Mouse (Mus musculus) cortical plate, adult 2 months (tissue): Measurements from ENCODE around the gene Sipa1l2. TPM values are rescaled to one million over a fixed set of nuclear protein-coding genes. Genes with fewer than 3 reads are reported as not detected.

Experiments
- H3K27ac ChIP-seq: fragments of 200-500 bp; 2 replicates; pipeline ENCODE4 v1.5.1; 2012; ENCODE audit warnings: low read length, control low read depth, inconsistent platforms; ENCODE audit not compliant: insufficient read depth
- H3K4me1 ChIP-seq: fragments of 200-500 bp; 2 replicates; pipeline ENCODE4 v1.6.1; 2011; ENCODE audit warnings: low read length; ENCODE audit not compliant: control insufficient read depth, insufficient read depth
- H3K4me3 ChIP-seq: fragments of 200-500 bp; 2 replicates; pipeline ENCODE4 v1.5.1; 2011; ENCODE audit warnings: mild to moderate bottlenecking, low read length, control low read depth; ENCODE audit not compliant: insufficient read depth
- CTCF ChIP-seq: fragments of 200-500 bp; IDR thresholded peaks from 2 replicates; pipeline ENCODE4 v1.5.1; 2011; ENCODE audit warnings: mild to moderate bottlenecking, control low read depth, low read length; ENCODE audit not compliant: insufficient read depth; ENCODE audit errors: extremely low read depth
- POLR2A ChIP-seq: fragments of 200-500 bp; IDR thresholded peaks from 2 replicates; pipeline ENCODE4 v1.6.1; 2011; ENCODE audit warnings: mild to moderate bottlenecking, low read length, control low read depth; ENCODE audit not compliant: insufficient read depth; ENCODE audit errors: extremely low read depth
- polyA plus RNA-seq: library from polyadenylated mRNA; depleted of rRNA; stranded (reverse); fragments of >200 nt; gene quantifications from 2 replicates; pipeline ENCODE4 v1.2.3, GENCODE M21; 2012; rRNA removed

Sipa1l2 gene
- polyA plus RNA-seq, 1 experiment = 22.7 TPM

DNA sequence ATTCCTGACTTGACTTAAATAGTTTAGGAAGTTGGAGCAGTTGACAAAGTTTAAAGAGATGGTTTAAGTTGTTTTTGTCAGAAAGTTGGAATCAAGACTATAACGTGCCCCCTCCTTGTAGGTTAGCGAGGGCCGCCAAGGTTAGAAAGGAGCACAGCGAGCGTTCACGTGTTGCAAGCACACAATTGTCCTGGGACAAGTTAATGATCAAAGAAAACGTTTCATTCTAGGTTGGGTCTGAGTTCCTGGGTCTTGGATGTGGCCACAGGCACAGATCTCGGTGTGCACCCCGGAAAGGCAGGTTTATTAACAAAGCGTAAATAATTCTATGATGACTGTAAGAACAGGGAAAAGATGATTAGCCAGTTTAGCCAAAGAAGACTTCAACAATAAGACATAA, 190.5 kb downstream of the Sipa1l2 start:
- H3K27ac ChIP-seq = no peak overlapping the region
- TF ChIP-seq POLR2A = no peak
- TF ChIP-seq CTCF = no peak
- no peak overlapping the region for H3K4me3 ChIP-seq
- H3K4me1 ChIP-seq = no peaks in the 10 kb centered on the region

DNA sequence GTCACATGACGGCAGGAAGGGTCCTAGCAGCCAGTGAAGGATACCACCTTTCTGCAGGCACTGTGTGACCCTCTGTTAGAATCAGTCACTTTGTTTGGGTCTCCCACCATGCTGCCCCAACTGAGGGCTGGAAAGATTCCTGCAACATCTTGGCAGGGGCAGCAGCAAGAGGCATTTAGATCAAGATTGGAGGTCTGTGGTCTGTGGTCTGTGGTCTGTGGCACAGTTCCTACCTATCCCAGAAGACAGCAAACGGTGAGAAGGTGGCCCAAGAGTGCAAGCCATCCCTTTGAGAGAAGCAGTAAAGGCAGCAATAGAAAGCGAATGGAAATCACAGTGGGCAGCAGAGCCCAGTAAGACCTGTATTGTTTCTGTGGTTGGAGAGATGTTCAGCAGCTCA, 191.9 kb downstream of the Sipa1l2 start:
- H3K4me3 ChIP-seq = no peak overlapping the region
- H3K27ac ChIP-seq = no peak overlapping the region

DNA sequence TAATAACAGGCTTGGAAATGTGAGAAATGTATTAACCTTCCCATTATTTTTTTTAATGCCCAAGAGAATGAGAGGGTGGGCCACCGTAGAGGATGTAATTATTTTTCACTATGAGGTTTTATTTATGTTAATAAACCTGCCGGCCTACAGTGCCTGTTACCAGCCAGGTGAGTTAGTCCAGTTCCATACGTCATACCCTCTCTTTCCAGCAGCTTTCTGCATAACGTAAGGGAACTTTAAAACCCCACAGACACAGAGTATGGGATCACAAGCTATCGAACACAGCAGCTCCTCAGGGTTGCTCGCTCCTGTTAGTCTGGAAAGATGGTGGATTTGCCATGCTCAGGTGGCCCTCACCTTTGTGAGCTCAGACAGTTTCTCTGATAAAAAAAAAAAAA, 193.2 kb downstream of the Sipa1l2 start:
- Histone ChIP-seq H3K4me1 (no peaks in the 10 kb centered on the region), H3K4me3 (no peak overlapping the region), H3K27ac (no peak overlapping the region)
- no peak for TF ChIP-seq POLR2A
- no peak for TF ChIP-seq CTCF

More for the DNA sequence above, 191.9 kb downstream of the Sipa1l2 start:
- H3K4me1 ChIP-seq = no peaks in the 10 kb centered on the region
- TF ChIP-seq POLR2A = no peak
- TF ChIP-seq CTCF = no peak

DNA sequence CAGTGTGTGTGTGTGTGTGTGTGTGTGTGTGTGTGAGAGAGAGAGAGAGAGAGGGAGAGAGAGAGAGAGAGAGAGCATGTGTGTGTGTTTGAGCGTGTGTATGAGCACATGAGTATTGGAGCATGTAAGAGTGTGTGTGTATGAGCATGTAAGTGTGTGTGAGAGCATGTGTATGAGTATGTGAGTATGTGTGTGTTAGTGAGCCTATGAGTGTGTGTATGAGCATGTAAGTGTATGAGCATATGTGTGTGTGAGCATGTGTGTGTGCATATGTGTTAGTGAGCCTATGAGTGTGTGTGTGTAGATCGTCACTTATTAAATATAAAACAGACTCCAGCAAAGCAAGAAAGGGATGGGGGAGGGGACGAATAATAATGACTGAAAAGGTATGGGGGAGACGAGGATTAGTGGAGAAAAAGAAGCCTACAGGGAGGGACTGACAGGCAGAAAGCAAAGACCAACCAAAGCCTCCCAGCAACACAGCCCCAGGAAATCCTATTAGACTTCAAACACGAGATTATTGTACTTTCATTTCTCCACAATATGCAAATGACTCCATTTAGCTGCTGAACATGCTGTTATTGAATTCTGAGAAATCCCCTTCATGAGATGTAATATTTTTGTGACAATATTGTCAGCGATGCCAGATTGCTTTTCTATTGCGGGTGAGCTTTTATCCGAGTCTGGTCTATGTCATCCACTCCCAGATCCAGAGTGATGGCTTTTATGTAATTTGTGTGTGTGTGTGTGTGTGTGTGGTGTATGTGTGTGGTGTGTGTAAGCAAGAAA, 193.8 kb downstream of the Sipa1l2 start:
- Histone ChIP-seq H3K4me1 (no peaks in the 10 kb centered on the region), H3K4me3 (no peak overlapping the region), H3K27ac (no peak overlapping the region)
- no peak for TF ChIP-seq CTCF

DNA sequence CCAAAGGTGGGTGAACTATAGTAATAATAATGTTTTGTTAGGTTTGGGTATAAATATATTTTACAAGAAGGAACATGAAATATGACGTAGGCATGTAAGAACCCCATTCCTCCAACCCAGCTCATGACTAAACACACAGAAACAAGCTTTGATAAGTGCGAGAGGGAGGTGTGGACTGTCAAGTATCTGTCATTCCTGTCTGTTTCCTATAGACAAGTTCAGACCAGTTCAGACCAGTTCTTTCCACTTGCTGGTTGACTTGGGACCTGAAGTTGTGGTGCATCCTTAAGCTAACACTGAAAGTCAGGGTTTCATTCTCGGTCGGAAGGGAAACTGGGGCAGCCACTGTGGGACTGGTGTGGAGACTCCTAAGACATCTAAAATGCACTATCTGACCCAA, 197.0 kb downstream of the Sipa1l2 start:
- no peaks in the 10 kb centered on the region for H3K4me1 ChIP-seq
- no peak for TF ChIP-seq POLR2A
- TF ChIP-seq CTCF = no peak
- no peak overlapping the region for H3K27ac ChIP-seq
- no peak overlapping the region for H3K4me3 ChIP-seq

DNA sequence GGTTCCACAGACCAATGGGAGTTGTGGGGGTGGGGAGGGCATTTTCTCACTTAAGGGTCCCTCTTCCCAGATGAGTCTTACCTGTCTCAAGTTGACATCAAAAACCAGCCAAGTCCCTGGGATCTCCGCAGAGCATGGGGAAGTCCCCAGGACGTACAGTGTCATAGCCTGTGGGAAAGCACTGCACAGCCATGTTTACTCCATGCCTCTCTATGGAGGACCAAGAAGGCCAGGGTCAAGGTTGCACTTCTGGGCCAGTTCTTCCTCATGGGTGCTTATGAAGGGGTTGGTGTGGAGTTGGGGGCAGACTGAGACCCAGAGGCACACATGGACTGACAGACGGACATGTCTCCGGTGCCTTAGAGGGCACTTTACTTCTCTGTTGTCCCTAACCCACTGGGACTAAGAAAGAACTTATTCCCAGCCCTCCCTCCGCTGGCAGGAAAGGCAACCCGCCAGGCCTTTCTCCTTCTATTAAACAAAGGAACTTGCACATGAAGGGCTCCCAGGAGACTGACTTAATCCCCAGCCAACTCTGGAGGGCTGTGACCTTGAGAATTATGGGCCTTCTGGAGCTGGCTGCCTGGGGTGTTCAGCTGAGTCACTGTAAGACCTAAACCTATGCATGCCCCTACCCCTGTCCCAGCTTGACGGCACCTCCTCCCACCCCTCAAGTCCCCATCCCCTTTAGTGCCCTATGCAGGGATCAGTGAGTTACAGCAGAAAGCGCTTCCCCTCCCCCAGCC, 199.9 kb downstream of the Sipa1l2 start:
- Histone ChIP-seq H3K4me3 (no peak overlapping the region), H3K27ac (no peak overlapping the region), H3K4me1 (peaks cover 2% of the 10 kb centered on the region; the same call in 1 of the 2 replicates)
- no peak for TF ChIP-seq POLR2A
- no peak for TF ChIP-seq CTCF

DNA sequence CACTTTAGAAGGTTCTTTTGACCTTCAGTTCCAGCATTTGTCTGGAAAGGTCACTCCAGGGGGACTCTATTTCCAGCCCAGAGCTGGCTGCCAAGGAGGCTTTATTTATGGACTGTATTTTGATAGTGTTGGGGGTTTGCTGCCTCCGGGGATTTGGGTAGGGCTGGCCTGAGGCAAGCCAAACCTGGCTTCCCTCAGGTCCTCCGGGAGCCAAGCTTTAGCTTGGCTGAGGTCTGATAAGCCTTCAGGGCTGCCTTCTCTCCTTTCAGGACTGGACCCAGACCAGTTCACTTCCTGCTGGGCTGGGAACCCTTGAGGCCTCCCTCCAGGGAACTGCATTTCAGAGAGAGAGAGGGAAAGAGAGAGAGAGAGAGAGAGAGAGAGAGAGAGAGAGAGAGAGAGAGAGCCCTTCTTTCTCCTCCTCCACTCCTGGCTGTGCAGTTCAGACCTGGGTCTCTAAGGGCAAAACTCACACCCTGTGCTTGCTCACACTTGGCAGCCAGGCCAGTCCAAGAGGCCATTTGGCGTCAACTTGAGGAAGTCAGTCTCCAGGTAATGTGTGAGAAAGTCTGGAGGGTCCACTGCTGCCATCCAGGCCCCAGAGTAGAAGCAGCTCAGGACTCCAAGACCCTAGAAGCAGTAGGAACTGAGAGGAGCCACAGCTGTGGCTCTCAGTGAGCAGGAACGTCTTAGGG, 201.1 kb downstream of the Sipa1l2 start:
- H3K4me3 ChIP-seq = no peak overlapping the region
- peaks cover 2% of the 10 kb centered on the region; the same call in 1 of the 2 replicates for H3K4me1 ChIP-seq
- H3K27ac ChIP-seq = no peak overlapping the region
- no peak for TF ChIP-seq POLR2A
- no peak for TF ChIP-seq CTCF

Other genes with a start within 250 kb of the Sipa1l2 start
- gene Map10, start 100.0 kb upstream of the Sipa1l2 start, polyA plus RNA-seq = 2.1 and 2.5 TPM in 2 replicates
- 58.5 and 59.7 TPM in 2 replicates for gene Ntpcr, start 160.2 kb upstream of the Sipa1l2 start, polyA plus RNA-seq